Mouse (Mus musculus) liver, postnatal 0 days (tissue): ENCODE results near the gene Tarbp2.

ENCODE experiments used
- CTCF ChIP-seq: sonication (generic); IDR thresholded peaks from 2 replicates; pipeline ENCODE4 v1.5.1; 2016; ENCODE audit warnings: antibody characterized with exemption, low read depth
- EP300 ChIP-seq: IDR thresholded peaks from 2 replicates; pipeline ENCODE4 v1.6.1; 2016; ENCODE audit warnings: antibody characterized with exemption, low read depth, mild to moderate bottlenecking

DNA sequence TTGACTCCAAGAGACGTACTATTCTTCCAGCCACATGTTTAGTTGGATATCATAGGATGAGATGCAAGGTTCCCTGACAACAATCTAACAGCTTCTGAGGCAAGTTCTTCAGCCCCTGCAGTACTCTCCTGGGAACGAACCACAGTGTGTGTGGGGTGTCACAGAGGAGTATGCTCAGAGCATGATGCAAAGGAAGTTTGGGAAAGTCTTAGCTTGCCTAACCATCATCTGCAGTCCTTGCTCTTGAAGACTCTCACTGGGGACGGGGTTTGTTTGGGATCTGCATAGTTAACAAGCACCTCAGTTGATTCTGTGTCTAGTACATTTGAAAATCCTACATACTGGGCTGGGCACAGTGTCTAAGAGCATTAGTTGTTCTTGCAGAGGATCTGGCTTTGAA, 9.7 kb upstream of the Tarbp2 start:
- TF ChIP-seq CTCF = no peak
- TF ChIP-seq EP300 = no peak
